Mouse (Mus musculus): ENCODE data around the gene Qrich1. TPM values are rescaled to one million over a fixed set of nuclear protein-coding genes. Genes with fewer than 3 reads are reported as not detected.

Qrich1 gene
- polyA plus RNA-seq, 1 experiment from 2014 or later: 152 TPM

- H3K4me1 ChIP-seq (replicated peaks; ENCODE audit: control insufficient read depth, insufficient read depth, low read length): peaks cover 22% of the 10 kb centered on the region
- H3K27ac ChIP-seq (ENCODE audit: low read length): peak within 1 kb of the TSS; percentile 88
- ATAC-seq: peak; percentile 96
- H3K9ac ChIP-seq (replicated peaks; ENCODE audit: low read depth, low read length): peak within 1 kb of the TSS; percentile 94
- WGBS: under 1% methylated on average over 69 of the region's 69 CpGs
- no peaks in the 10 kb centered on the region for H3K9me3 ChIP-seq (ENCODE audit: control insufficient read depth, low read length)
- peaks cover 23% of the 10 kb centered on the region for H3K36me3 ChIP-seq (ENCODE audit: control insufficient read depth, insufficient read depth)
- peak within 1 kb of the TSS; percentile 75 for H3K4me3 ChIP-seq (replicated peaks; ENCODE audit: low read length)
- H3K4me2 ChIP-seq (ENCODE audit: low read length): peak within 1 kb of the TSS; percentile 69
- H3K27me3 ChIP-seq (replicated peaks; ENCODE audit: control insufficient read depth, insufficient read depth, low read length): no peaks in the 10 kb centered on the region
These were observed 25.9 kb upstream of the Qrich1 start, which contains the start of gene Usp19 for GRCm38 (mm10) chr9:108490559-108491285. TSS of gene Usp19 (plus strand) at chr9:108490602.

GRCm38 (mm10) chr9:108491286-108491580 lies 25.4 kb upstream of the Qrich1 start:
- H3K4me1 ChIP-seq (replicated peaks; ENCODE audit: control insufficient read depth, insufficient read depth, low read length): peaks cover 22% of the 10 kb centered on the region
- peak overlapping the region; percentile 94 for H3K9ac ChIP-seq (replicated peaks; ENCODE audit: low read depth, low read length)
- no peak for ATAC-seq
- peak overlapping the region; percentile 88 for H3K27ac ChIP-seq (ENCODE audit: low read length)
- H3K36me3 ChIP-seq (ENCODE audit: control insufficient read depth, insufficient read depth): peaks cover 28% of the 10 kb centered on the region
- H3K4me3 ChIP-seq (replicated peaks; ENCODE audit: low read length): peak overlapping the region; percentile 75
- 13% methylated on average over 12 of the region's 12 CpGs for WGBS
- no peaks in the 10 kb centered on the region for H3K27me3 ChIP-seq (replicated peaks; ENCODE audit: control insufficient read depth, insufficient read depth, low read length)
- H3K4me2 ChIP-seq (ENCODE audit: low read length): peak overlapping the region; percentile 69
- no peaks in the 10 kb centered on the region for H3K9me3 ChIP-seq (ENCODE audit: control insufficient read depth, low read length)

- 87% methylated on average over 16 of the region's 16 CpGs for WGBS
- Histone ChIP-seq H3K4me1 (replicated peaks; ENCODE audit: control insufficient read depth, insufficient read depth, low read length) (peaks cover 22% of the 10 kb centered on the region), H3K4me3 (replicated peaks; ENCODE audit: low read length) (peak overlapping the region; percentile 75; the same call in 1 of the 2 replicates), H3K27ac (ENCODE audit: low read length) (no peak overlapping the region), H3K4me2 (ENCODE audit: low read length) (peak overlapping the region; percentile 69; the same call in 1 of the 2 replicates), H3K9ac (replicated peaks; ENCODE audit: low read depth, low read length) (no peak overlapping the region), H3K9me3 (ENCODE audit: control insufficient read depth, low read length) (no peaks in the 10 kb centered on the region), H3K27me3 (replicated peaks; ENCODE audit: control insufficient read depth, insufficient read depth, low read length) (no peaks in the 10 kb centered on the region), H3K36me3 (ENCODE audit: control insufficient read depth, insufficient read depth) (peaks cover 38% of the 10 kb centered on the region)
- no peak for ATAC-seq
These were observed 24.4 kb upstream of the Qrich1 start for GRCm38 (mm10) chr9:108492043-108492750.

- H3K4me3 ChIP-seq (replicated peaks; ENCODE audit: low read length): no peak overlapping the region
- H3K27ac ChIP-seq (ENCODE audit: low read length): no peak overlapping the region
- peaks cover 22% of the 10 kb centered on the region for H3K4me1 ChIP-seq (replicated peaks; ENCODE audit: control insufficient read depth, insufficient read depth, low read length)
- no peaks in the 10 kb centered on the region for H3K27me3 ChIP-seq (replicated peaks; ENCODE audit: control insufficient read depth, insufficient read depth, low read length)
- no peak overlapping the region for H3K9ac ChIP-seq (replicated peaks; ENCODE audit: low read depth, low read length)
- 95% methylated on average over 8 of the region's 8 CpGs for WGBS
- no peak for ATAC-seq
- H3K36me3 ChIP-seq (ENCODE audit: control insufficient read depth, insufficient read depth): peaks cover 46% of the 10 kb centered on the region
- no peaks in the 10 kb centered on the region for H3K9me3 ChIP-seq (ENCODE audit: control insufficient read depth, low read length)
- H3K4me2 ChIP-seq (ENCODE audit: low read length): no peak overlapping the region
These were observed 23.4 kb upstream of the Qrich1 start for GRCm38 (mm10) chr9:108493246-108493645.

GRCm38 (mm10) chr9:108494146-108494825 lies 22.3 kb upstream of the Qrich1 start:
- peaks cover 22% of the 10 kb centered on the region for H3K4me1 ChIP-seq (replicated peaks; ENCODE audit: control insufficient read depth, insufficient read depth, low read length)
- H3K27me3 ChIP-seq (replicated peaks; ENCODE audit: control insufficient read depth, insufficient read depth, low read length): no peaks in the 10 kb centered on the region
- no peak overlapping the region for H3K4me3 ChIP-seq (replicated peaks; ENCODE audit: low read length)
- peaks cover 57% of the 10 kb centered on the region for H3K36me3 ChIP-seq (ENCODE audit: control insufficient read depth, insufficient read depth)
- no peaks in the 10 kb centered on the region for H3K9me3 ChIP-seq (ENCODE audit: control insufficient read depth, low read length)
- 95% methylated on average over 19 of the region's 19 CpGs for WGBS
- H3K27ac ChIP-seq (ENCODE audit: low read length): no peak overlapping the region
- H3K4me2 ChIP-seq (ENCODE audit: low read length): no peak overlapping the region
- ATAC-seq: no peak
- H3K9ac ChIP-seq (replicated peaks; ENCODE audit: low read depth, low read length): no peak overlapping the region

- H3K4me2 ChIP-seq (ENCODE audit: low read length): no peak overlapping the region
- no peak overlapping the region for H3K4me3 ChIP-seq (replicated peaks; ENCODE audit: low read length)
- peaks cover 63% of the 10 kb centered on the region for H3K36me3 ChIP-seq (ENCODE audit: control insufficient read depth, insufficient read depth)
- H3K27ac ChIP-seq (ENCODE audit: low read length): no peak overlapping the region
- no peak overlapping the region for H3K9ac ChIP-seq (replicated peaks; ENCODE audit: low read depth, low read length)
- 78% methylated on average over 10 of the region's 10 CpGs for WGBS
- no peak for ATAC-seq
- H3K9me3 ChIP-seq (ENCODE audit: control insufficient read depth, low read length): no peaks in the 10 kb centered on the region
- H3K4me1 ChIP-seq (replicated peaks; ENCODE audit: control insufficient read depth, insufficient read depth, low read length): peaks cover 18% of the 10 kb centered on the region
- H3K27me3 ChIP-seq (replicated peaks; ENCODE audit: control insufficient read depth, insufficient read depth, low read length): no peaks in the 10 kb centered on the region
These were observed 21.7 kb upstream of the Qrich1 start for GRCm38 (mm10) chr9:108494905-108495304.

GRCm38 (mm10) chr9:108499231-108499630 lies 17.4 kb upstream of the Qrich1 start:
- Histone ChIP-seq H3K9ac (replicated peaks; ENCODE audit: low read depth, low read length) (no peak overlapping the region), H3K36me3 (ENCODE audit: control insufficient read depth, insufficient read depth) (peaks cover 69% of the 10 kb centered on the region), H3K4me3 (replicated peaks; ENCODE audit: low read length) (no peak overlapping the region), H3K4me2 (ENCODE audit: low read length) (no peak overlapping the region), H3K9me3 (ENCODE audit: control insufficient read depth, low read length) (no peaks in the 10 kb centered on the region), H3K27ac (ENCODE audit: low read length) (no peak overlapping the region), H3K4me1 (replicated peaks; ENCODE audit: control insufficient read depth, insufficient read depth, low read length) (no peaks in the 10 kb centered on the region), H3K27me3 (replicated peaks; ENCODE audit: control insufficient read depth, insufficient read depth, low read length) (no peaks in the 10 kb centered on the region)
- WGBS: 95% methylated on average over 7 of the region's 7 CpGs
- no peak for ATAC-seq

- Histone ChIP-seq H3K9ac (replicated peaks; ENCODE audit: low read depth, low read length) (no peak overlapping the region), H3K9me3 (ENCODE audit: control insufficient read depth, low read length) (no peaks in the 10 kb centered on the region), H3K4me1 (replicated peaks; ENCODE audit: control insufficient read depth, insufficient read depth, low read length) (no peaks in the 10 kb centered on the region), H3K27ac (ENCODE audit: low read length) (no peak overlapping the region), H3K4me3 (replicated peaks; ENCODE audit: low read length) (no peak overlapping the region), H3K4me2 (ENCODE audit: low read length) (no peak overlapping the region), H3K36me3 (ENCODE audit: control insufficient read depth, insufficient read depth) (peaks cover 62% of the 10 kb centered on the region), H3K27me3 (replicated peaks; ENCODE audit: control insufficient read depth, insufficient read depth, low read length) (no peaks in the 10 kb centered on the region)
- ATAC-seq: no peak
- WGBS: 97% methylated on average over 15 of the region's 15 CpGs
These were observed 16.7 kb upstream of the Qrich1 start for GRCm38 (mm10) chr9:108499943-108500342.

- WGBS: 89% methylated on average over 7 of the region's 7 CpGs
- peaks cover 9% of the 10 kb centered on the region for H3K36me3 ChIP-seq (ENCODE audit: control insufficient read depth, insufficient read depth)
- no peak overlapping the region for H3K27ac ChIP-seq (ENCODE audit: low read length)
- H3K4me2 ChIP-seq (ENCODE audit: low read length): peak overlapping the region; percentile 83
- peaks cover 15% of the 10 kb centered on the region for H3K4me1 ChIP-seq (replicated peaks; ENCODE audit: control insufficient read depth, insufficient read depth, low read length)
- no peak overlapping the region for H3K9ac ChIP-seq (replicated peaks; ENCODE audit: low read depth, low read length)
- no peaks in the 10 kb centered on the region for H3K9me3 ChIP-seq (ENCODE audit: control insufficient read depth, low read length)
- no peaks in the 10 kb centered on the region for H3K27me3 ChIP-seq (replicated peaks; ENCODE audit: control insufficient read depth, insufficient read depth, low read length)
- H3K4me3 ChIP-seq (replicated peaks; ENCODE audit: low read length): no peak overlapping the region
- no peak for ATAC-seq
These were observed 9.7 kb upstream of the Qrich1 start for GRCm38 (mm10) chr9:108506901-108507300.

Measured in forebrain, embryonic 16.5 days (tissue).